Mouse (Mus musculus) gastrocnemius, postnatal 14 days (tissue): ENCODE results near the gene 2310011J03Rik. TPM values are rescaled to one million over a fixed set of nuclear protein-coding genes. Genes with fewer than 3 reads are reported as not detected.
A peak's percentile ranks its signal among the peaks of the same experiment; 100 is the strongest.

Experiments
- DNase-seq: peaks from one replicate; pipeline ENCODE4 v3.0.0; 2021; ENCODE audit warnings: mixed read lengths
- intact Hi-C: fragments of 180-260 bp; cut with DNase I; formaldehyde crosslinking; loops from one replicate; pipeline ENCODE4 v1.15.1; 2025; ENCODE audit warnings: low total_unique reads
- total RNA-seq, 2 experiments: library from RNA; stranded (reverse); gene quantifications; 2 replicates each; pipeline ENCODE4 v1.2.3; 2021

Gene 2310011J03Rik
- total RNA-seq, 2 experiments from 2014 or later: 7.6 to 8.3 TPM

DNA sequence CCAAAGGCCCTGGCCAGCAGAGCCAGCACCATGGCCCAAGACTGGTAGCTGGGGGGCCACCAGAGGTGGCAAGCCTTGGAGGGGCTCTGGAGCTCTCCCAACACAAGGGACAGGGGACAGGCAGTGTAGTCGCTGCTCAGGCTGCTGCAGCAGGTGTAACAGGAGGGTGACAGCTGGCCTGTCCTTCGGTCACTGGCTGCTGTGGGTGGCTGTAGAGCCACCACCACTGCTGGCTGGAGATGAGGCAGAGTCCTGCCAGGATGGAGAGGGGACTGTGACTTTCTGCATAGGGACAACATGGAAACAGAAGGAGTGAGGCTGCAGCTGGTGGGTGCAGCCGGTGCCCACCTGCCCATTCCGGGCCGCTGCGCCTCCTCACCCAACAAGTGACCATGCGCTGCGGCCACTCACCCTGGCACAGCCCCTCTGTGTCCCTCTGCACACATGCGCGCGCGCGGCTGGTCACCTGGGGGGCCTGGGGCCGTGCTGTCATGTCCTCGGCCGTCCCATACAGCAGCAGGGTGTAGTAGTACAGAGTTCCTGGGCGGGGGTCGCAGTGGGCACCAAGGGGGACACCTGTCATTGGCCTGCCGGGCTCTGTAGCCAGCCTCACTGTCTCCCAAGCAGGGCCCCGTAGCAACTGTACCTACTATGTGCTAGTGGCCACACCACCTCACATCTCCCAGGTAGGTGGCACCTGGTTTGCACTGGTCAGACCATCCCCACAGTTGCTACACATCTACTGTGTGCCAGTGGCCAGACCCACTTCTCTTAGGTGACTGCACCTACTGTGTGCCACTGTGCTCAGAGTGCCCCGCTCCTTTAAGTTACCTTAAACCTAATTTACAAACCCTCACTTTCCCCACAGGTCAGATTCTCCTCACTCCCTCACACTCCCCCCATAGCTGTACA is 1.6 kb upstream of the 2310011J03Rik start:
- intact Hi-C loops: no loop called here
- no peak for DNase-seq

DNA sequence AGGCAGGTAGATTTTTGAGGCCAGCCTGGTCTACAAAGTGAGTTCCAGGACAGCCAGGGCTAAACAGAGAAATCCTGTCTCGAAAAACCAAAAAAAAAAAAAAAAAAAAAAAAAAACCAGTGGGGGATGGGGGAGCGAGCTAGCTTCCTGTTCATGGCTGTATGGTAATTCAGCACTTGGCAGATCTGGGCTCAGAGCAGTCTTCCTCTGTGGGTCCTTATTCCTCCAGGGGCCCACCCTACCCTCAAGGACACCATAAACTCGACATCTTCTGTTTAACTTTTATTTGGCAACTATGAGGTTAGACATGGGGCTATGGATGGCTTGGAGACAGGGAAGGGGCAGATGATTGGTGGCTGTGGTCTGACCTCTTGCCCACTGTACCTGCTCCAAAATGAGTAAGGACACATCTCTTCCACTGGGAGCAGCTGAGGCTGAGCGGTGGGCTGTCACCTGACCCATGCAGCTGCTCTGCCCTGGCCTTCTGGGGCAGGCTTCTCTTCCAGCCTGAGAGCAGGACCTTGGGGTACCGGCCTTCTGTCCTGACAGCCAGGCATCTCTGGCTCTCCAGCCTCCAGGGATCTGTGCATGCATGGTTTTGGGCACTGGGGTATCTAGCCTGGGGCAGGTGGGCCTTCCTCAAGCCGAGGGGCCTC is 805 bp upstream of the 2310011J03Rik start:
- intact Hi-C loops: no loop called here

DNA sequence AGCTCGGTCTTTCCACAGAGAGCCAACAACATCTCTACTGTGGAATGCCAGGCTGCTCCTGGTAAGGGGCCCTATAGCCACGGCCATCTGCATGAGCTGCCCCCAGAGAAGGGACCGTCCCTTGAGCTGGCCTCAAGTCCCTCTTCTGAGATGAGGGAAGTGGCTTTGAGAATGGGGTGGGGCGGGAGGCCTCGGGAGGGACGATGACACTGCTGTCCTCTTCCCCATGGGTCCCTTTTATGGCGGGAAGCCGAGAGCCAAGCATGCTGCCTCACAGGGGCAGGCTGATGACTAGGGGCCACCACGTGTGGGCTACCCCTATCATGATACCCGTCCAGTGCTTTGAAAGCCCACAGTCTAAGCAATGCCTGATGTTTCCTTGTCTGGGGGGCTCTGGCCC is 3.3 kb downstream of the 2310011J03Rik start:
- intact Hi-C loops: no loop called here
- no peak for DNase-seq

More for the DNA sequence above, 805 bp upstream of the 2310011J03Rik start:
- no peak for DNase-seq

DNA sequence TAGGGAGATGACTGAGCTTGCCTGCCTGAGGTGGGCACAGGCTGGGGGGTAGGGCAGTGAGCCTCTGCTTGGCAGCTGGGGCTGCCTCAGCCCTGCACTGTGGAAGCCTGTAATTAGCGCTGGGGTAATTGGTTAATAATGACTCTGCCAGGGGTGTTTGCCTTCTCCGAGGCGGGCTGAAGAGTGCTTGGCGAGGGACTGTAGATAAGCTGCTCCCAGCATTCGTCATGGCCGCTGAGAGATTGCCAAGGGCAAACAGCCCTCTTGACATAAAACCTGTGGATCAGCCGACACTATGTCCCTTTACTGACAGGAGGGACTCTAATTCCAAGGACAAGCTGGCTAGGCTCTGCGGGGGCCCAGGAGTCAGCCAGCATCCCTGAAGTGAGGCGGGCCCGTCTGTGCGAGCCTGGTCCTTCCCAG is 4.0 kb downstream of the 2310011J03Rik start:
- DNase-seq: no peak

DNA sequence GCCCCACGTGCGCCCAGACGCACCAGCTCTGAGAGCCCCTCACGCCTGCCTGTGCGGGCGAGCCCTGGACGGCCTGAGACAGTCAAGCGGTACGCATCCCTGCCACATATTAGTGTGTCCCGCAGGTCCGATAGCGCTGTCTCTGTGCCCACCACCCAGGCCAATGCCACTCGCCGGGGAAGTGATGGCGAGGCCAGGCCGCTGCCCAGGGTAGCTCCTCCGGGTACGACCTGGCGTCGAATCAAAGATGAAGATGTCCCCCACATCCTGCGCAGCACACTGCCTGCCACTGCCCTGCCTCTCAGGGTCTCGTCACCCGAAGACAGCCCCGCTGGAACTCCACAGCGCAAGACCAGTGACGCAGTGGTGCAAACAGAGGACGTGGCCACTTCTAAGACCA is 5.0 kb downstream of the 2310011J03Rik start:
- DNase-seq: no peak
- intact Hi-C loops: no loop called here

More for the DNA sequence above, 4.0 kb downstream of the 2310011J03Rik start:
- intact Hi-C loops: no loop called here

DNA sequence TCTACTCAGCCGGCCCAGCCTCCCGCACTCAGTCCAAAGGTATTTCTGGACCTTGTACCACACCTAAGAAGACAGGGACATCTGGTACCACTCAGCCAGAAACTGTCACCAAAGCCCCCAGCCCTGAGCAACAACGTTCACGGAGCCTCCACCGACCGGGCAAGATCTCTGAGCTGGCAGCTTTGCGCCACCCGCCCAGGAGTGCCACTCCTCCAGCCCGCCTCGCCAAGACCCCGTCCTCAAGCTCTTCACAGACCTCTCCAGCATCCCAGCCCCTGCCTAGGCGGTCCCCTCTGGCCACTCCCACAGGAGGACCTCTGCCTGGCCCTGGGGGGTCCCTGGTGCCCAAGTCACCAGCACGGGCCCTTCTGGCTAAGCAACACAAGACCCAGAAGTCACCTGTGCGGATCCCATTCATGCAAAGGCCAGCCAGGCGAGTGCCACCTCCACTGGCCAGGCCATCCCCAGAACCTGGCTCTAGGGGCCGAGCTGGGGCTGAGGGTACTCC is 5.8 kb downstream of the 2310011J03Rik start:
- intact Hi-C loops: no loop called here

DNA sequence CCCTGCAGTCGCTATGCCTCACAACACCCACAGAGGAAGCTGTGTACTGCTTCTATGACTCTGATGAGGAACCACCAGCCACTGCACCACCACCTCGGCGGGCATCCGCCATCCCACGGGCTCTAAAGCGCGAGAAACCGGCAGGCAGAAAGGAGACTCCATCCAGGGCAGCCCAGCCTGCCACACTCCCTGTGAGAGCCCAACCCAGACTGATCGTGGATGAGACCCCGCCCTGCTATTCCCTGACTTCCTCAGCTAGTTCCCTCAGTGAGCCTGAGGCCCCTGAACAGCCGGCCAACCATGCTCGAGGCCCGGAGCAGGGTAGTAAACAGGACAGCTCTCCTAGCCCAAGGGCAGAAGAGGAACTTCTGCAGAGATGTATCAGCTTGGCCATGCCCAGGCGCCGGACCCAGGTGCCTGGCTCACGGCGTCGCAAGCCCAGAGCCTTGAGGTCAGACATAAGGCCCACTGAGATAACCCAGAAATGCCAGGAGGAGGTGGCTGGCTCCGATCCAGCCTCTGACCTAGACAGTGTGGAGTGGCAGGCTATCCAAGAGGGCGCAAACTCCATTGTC is 6.6 kb downstream of the 2310011J03Rik start:
- peak; percentile 48 for DNase-seq

More for the DNA sequence above, 5.8 kb downstream of the 2310011J03Rik start:
- no peak for DNase-seq

DNA sequence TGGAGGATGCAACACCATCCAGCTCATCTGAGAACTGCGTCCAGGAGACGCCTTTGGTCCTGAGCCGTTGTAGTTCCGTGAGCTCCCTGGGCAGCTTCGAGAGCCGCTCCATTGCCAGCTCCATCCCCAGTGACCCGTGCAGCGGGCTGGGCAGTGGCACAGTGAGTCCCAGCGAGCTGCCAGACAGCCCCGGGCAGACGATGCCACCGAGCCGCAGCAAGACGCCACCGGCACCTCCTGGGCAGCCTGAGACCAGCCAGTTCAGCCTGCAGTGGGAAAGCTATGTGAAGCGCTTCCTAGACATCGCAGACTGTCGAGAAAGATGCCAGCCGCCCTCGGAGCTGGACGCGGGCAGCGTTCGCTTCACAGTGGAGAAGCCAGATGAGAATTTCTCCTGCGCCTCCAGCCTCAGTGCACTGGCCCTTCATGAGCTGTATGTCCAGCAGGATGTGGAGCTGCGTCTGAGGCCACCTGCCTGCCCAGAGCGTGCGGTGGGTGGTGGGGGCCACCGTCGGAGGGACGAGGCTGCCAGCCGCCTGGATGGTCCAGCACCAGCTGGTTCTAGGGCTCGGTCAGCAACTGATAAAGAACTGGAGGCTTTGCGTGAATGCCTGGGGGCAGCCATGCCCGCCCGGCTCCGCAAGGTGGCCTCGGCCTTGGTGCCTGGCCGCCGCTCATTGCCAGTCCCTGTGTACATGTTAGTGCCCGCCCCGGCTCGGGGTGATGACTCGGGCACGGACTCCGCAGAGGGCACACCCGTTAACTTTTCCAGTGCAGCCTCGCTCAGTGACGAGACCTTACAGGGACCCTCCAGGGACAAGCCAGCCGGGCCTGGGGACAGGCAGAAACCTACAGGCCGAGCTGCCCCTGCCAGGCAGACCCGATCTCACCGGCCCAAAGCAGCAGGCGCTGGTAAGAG is 7.5 kb downstream of the 2310011J03Rik start:
- intact Hi-C loops: no loop called here

More for the DNA sequence above, 6.6 kb downstream of the 2310011J03Rik start:
- intact Hi-C loops: no loop called here

DNA sequence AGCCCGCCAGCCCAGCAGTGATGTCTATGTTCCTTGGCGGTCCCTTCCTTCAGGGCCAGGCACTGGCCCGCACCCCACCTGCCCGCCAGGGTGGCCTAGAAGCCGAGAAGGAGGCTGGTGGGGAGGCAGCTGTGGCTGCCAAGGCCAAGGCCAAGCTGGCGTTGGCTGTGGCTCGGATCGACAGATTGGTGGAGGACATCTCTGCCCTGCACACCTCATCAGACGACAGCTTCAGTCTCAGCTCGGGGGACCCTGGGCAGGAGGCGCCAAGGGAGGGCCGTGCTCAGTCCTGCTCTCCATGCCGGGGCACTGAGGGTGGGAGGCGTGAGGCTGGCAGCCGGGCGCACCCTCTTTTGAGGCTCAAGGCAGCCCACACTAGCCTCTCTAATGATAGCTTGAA is 8.8 kb downstream of the 2310011J03Rik start:
- intact Hi-C loops: no loop called here
- no peak for DNase-seq

More for the DNA sequence above, 7.5 kb downstream of the 2310011J03Rik start:
- no peak for DNase-seq

DNA sequence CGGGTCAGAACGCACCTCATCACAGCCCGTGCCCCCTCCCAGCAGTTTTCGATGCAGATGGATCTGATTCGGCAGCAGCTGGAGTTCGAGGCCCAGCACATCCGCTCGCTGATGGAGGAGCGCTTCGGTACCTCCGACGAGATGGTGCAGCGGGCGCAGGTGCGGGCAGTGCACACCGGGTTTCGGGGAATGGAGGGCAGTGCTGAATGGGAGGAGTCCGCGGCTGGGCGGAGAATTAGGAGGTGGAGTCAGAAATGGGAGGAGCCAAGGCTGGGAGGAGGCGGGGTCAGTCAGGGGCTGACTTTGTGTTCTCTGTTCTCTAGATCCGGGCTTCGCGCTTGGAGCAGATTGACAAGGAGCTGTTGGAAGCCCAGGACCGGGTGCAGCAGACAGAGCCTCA is 15.5 kb downstream of the 2310011J03Rik start:
- intact Hi-C loops: no loop called here

DNA sequence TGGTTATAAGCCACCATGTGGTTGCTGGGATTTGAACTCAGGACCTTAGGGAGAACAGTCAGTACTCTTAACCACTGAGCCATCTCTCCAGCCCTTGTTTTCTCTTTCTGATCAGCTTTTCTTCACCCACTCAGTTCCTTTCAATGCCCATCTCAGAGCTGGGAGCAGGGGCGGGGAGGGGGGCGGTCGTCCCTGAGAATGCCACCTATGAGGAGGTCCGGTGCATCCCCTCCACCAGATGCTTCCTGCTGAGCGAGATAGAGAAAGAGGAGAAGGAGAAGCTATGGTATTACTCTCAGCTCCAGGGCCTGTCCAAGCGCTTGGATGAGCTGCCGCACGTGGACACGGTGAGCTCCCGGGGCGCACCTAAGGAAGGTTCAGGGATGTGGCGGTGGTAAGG is 15.9 kb downstream of the 2310011J03Rik start:
- intact Hi-C loops: no loop called here
- no peak for DNase-seq

More for the DNA sequence above, 15.5 kb downstream of the 2310011J03Rik start:
- no peak for DNase-seq

DNA sequence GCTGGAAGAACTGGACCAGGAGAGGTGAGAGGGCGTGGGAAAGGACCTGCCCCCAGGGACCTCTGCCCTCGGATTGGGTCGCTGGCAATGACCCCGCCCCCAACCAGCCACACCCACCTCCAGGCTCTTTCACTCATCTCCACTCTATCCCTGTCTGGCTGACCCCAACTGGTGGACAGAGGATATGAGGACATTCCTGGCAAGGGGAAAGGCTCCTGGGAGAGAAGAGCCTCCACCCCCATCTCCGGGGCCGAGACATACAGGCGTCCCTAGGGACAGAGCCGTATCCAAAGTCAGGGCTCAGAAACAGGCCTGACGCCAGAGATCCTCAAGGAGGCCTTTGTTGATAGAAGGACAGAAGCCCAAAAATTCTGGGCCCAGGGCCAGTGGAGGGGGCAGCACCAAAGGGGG is 17.9 kb downstream of the 2310011J03Rik start:
- intact Hi-C loops: no loop called here
- DNase-seq: peak; percentile 86

DNA sequence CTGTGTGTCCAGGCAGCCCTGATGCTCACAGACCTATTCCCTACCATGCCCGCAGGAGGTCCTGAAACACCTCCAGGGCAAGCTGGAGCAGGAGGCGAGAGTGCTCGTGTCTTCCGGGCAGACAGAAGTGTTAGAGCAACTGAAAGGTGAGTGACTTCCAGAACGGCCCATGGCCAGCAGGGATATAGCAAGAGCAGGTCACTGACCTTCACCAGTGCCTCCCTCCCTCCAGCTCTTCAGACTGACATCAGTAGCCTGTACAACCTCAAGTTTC is 18.3 kb downstream of the 2310011J03Rik start:
- DNase-seq: no peak
- intact Hi-C loops: no loop called here

DNA sequence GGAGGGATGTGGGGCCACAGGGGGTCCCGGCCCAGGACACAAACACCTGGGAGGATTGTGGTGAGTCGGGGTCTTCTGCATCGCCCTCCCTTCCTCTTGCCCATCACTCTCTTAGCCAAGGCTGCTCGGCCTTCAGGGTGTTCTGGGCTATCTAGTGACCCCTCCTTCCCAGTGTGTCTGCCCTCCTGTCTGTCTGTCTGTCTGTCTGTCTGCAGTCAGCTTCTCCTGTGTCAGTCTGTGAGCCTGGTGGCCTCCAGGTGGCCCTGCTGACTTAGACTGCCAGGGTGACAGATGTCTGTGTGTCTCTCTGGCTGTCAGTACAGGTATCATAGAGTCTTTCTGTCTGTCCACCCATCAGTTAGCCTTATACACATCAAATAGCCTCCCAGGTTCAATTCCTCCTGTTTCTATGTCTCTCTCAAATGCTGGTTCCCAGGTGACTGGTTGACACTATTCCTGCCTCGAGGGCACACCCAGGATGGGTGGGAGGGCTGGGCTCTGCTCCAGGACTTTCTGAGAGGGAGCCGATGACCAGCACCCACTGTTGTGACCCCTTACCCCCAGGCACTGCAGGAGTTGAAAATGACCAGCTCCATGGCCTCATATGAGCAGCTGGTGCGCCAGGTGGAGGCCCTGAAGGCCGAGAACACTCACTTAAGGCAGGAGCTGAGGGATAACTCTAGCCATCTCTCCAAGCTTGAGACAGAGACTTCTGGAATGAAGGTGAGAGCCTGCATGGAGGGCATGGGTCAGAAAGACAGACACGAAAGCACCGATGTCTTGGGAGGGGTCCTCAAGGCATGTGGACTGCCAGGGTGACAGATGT is 18.9 kb downstream of the 2310011J03Rik start:
- no peak for DNase-seq

DNA sequence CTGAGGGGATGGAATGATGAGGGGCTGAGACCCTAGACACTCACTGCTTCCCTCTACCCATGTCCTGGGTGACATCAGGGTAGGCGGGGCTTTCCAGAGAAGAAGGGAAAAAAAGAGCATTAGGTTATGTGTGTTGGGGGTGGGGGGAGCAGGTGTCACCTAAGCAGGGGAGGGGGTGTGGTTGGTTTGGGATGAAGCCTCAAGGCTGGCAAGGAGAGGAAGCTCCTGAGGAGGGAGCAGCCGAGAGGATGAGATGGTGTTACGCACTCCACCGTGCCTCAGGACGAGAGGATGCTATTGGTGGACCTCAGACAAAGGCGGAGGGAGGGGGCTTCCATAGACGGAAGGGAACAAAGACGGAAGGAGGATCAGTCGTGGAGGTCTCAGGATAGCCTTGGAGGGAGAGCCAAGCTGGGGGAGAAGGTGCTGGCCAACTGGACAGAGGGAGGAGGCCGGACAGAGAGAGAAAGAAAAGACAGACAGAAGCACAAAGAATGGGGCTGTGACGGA is 19.6 kb downstream of the 2310011J03Rik start:
- intact Hi-C loops: no loop called here
- no peak for DNase-seq

More for the DNA sequence above, 18.9 kb downstream of the 2310011J03Rik start:
- intact Hi-C loops: no loop called here

DNA sequence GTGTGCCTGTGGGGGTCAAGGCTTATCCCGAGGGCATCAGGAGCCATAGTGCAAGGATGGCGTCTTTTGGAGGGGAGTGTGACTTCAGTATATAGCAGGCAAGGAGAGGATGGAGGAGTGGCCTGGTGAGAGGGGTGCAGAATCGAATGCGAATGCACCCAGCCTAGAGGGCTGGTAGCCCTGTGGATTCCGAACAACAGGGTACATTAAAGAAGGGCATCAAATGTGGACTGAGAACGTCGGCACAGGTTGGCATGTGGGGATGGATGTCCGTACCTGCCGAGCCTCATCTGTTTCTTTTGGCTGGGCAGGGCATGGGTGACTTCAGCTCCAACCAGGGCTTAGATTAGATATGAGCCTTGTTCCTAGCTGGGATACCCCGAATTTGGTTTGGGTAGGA is 20.5 kb downstream of the 2310011J03Rik start:
- no peak for DNase-seq
- intact Hi-C loops: loop anchor here (5.0 kb wide), 1 partner anchor 52 kb away; no protein-coding TSS in a partner anchor

DNA sequence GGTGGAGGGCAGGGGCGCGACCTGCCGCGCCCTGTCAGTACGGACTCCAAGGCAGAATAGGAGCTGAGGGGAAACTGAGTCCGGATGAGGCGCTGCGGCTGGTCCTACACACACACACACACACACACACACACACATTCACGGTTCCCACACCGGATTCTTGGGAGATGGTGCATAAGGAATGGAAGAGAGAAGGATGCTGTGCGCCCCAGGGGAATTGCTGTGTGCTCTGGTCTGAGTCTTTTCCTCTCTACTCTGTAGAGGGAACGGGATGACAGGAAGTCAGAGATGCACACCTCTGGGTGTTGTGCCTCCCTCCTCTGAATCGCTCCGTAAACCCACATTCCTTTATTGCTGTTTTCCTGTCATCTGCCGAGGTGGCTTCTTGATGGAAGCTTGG is 21.0 kb downstream of the 2310011J03Rik start:
- DNase-seq: no peak
- intact Hi-C loops: loop anchor here (5.0 kb wide), 1 partner anchor 53 kb away; no protein-coding TSS in a partner anchor
